ENCODE assay signal across 20 mouse cellular contexts in genomic region chr3:158093919-158094318, GRCm38 (mm10). TPM values are rescaled to one million over a fixed set of nuclear protein-coding genes. Genes with fewer than 3 reads are reported as not detected.
DNase-seq lines count a peak whose midpoint lies in the region; ATAC-seq and TF ChIP-seq lines count a peak whose summit lies in the region.
"Had no signal": no experiment of that assay in that cellular context is flagged by ENCODE, and none has a peak within 500 bp of the region (broad histone marks: within the 10 kb centered on the region; RNA-seq: fewer than 3 reads in every experiment).

No protein-coding gene starts in this region.

- intact Hi-C loops in gastrocnemius, adult 2 months (cut with DNase I), result no loop called here

- no peak for DNase-seq in frontal cortex, postnatal 14 days (ENCODE audit: low spot score in 2 of 2)
- peak in 1 of 2 experiments; percentile 9 for DNase-seq in layer of hippocampus, adult 2 months (ENCODE audit: low spot score in 2 of 2)
- no peak for DNase-seq in layer of hippocampus, postnatal 10 days (ENCODE audit: low spot score in 2 of 2)
- peak; percentile 18 for DNase-seq in right cerebral cortex, adult 18-20 months
- DNase-seq in right cerebral cortex, postnatal 36 days (ENCODE audit: low spot score in 2 of 2), result no peak
- DNase-seq in brain, adult 2 months (ENCODE audit: low read depth, low spot score), result peak; percentile 54
- DNase-seq in gastrocnemius, adult 2 months, result no peak
- DNase-seq: adrenal gland, adult 2 months; adrenal gland, postnatal 10 days; adrenal gland, postnatal 25 days; cerebellum, adult 11-12 months; cerebellum, adult 2 months; cerebellum, adult 9-10 months; cerebellum, postnatal 10 days; cerebellum, postnatal 25 days had no signal

- H3K4me3 ChIP-seq in layer of hippocampus, adult 2 months, result no peak overlapping the region
- H3K4me3 ChIP-seq in gastrocnemius, adult 2 months, result no peak overlapping the region
- H3K4me3 ChIP-seq: embryonic facial prominence, embryonic 10.5 days; embryonic facial prominence, embryonic 12.5 days; forebrain, embryonic 13.5 days had no signal

- ATAC-seq in frontal cortex, adult (ENCODE audit: low TSS enrichment), result peak; percentile 50; the same call in 1 of the 2 replicates
- ATAC-seq: forebrain, embryonic 13.5 days; forebrain, embryonic 16.5 days had no signal

- TF ChIP-seq CTCF in layer of hippocampus, adult 2 months (conservative IDR thresholded peaks at IDR 0.05), result no peak
- TF ChIP-seq CTCF in gastrocnemius, adult 2 months (IDR thresholded peaks at IDR 0.05), result no peak

- H3K27ac ChIP-seq in layer of hippocampus, adult 2 months, result peak overlapping the region; percentile 59; the same call in 1 of the 2 replicates
- no peak overlapping the region for H3K27ac ChIP-seq in gastrocnemius, adult 2 months
- H3K27ac ChIP-seq: embryonic facial prominence, embryonic 10.5 days; embryonic facial prominence, embryonic 12.5 days; forebrain, embryonic 13.5 days had no signal

RNA-seq across cellular contexts. Expression of gene Lrrc40, which starts 57.5 kb away (rescaled TPM):
- 10 to 100 TPM; 28.1 to 30.1 TPM for total RNA-seq in layer of hippocampus, adult 2 months (2021)
- total RNA-seq in layer of hippocampus, postnatal 10 days (2021), result 10 to 100 TPM; 36.1 to 37.6 TPM
- 1 to 10 TPM; 7.1 to 8.9 TPM for total RNA-seq in gastrocnemius, adult 2 months (2021)

RNA-seq across cellular contexts. Expression of gene Srsf11, which starts 57.5 kb away (rescaled TPM):
- 100 to 1,000 TPM; 194 to 207 TPM for total RNA-seq in layer of hippocampus, adult 2 months (2021)
- 100 to 1,000 TPM; 175 to 195 TPM for total RNA-seq in layer of hippocampus, postnatal 10 days (2021)
- total RNA-seq in gastrocnemius, adult 2 months (2021), result 10 to 100 TPM; 46.5 to 51.9 TPM

Comparison
In these comparisons a context has a peak if more than half of its experiments do, and no peak if none do; other contexts are left out.
1. DNase-seq: peak in right cerebral cortex, adult 18-20 months (single experiment) and brain, adult 2 months (single experiment); none in frontal cortex, postnatal 14 days (0 of 2), layer of hippocampus, postnatal 10 days (0 of 2), right cerebral cortex, postnatal 36 days (0 of 2) and gastrocnemius, adult 2 months (single experiment).